Mouse (Mus musculus) limb, embryonic 12.5 days (tissue): Measurements from ENCODE around the gene Adpgk. TPM values are rescaled to one million over a fixed set of nuclear protein-coding genes. Genes with fewer than 3 reads are reported as not detected.

ENCODE experiments used
- polyA plus RNA-seq: library from polyadenylated mRNA; unstranded; fragments of >200 nt; fragmentation: Nextera tagmentation; extraction: Ambion mirVana; gene quantifications from 2 replicates; pipeline ENCODE4 v1.2.1, GENCODE M21; 2016

Adpgk gene
- polyA plus RNA-seq, 1 experiment from 2014 or later = 47.4 TPM

Other genes with a start within 250 kb of the Adpgk start
- 17.2 TPM in 2 replicates for gene Bbs4, start 62.0 kb downstream of the Adpgk start, polyA plus RNA-seq
- 23.8 and 25.3 TPM in 2 replicates for gene Arih1, start 195.1 kb downstream of the Adpgk start, polyA plus RNA-seq
- 49.7 and 53.0 TPM in 2 replicates for gene Hexa, start 248.0 kb downstream of the Adpgk start, polyA plus RNA-seq
- 0.19 TPM in 1 of 2 replicates, not detected in the other for gene Tmem202, start 248.3 kb downstream of the Adpgk start, polyA plus RNA-seq